Mouse (Mus musculus) MEL (cell line): ENCODE measurements at regions not wholly inside any gene's neighbourhood (a gene's known extent, or its start where the extent isn't known, plus 50 kb on each side); places are given as distances from the start of the nearest gene placed in this dataset.

Source experiments
- CTCF ChIP-seq, 3 experiments: IDR thresholded peaks in 2 of 3; conservative IDR thresholded peaks in 1 of 3; 2 replicates each; pipeline ENCODE4 v1.5.1; 2011 to 2012; ENCODE audit warnings: low read length in 3 of 3, low read depth in 2 of 3, mild to moderate bottlenecking in 2 of 3, improper control_type of control experiment in 1 of 3, inconsistent platforms in 1 of 3, mixed read lengths in 1 of 3, moderate library complexity in 1 of 3; ENCODE audit not compliant: control insufficient read depth in 1 of 3, insufficient read depth in 1 of 3, poor library complexity in 1 of 3, severe bottlenecking in 1 of 3
- GABPA ChIP-seq: IDR thresholded peaks from 2 replicates; pipeline ENCODE4 v1.6.1; 2012; ENCODE audit warnings: low read depth, mild to moderate bottlenecking, inconsistent platforms, low read length, improper control_type of control experiment, moderate library complexity
- GATA1 ChIP-seq: IDR thresholded peaks from 2 replicates; pipeline ENCODE4 v1.6.1; 2011; ENCODE audit warnings: low read depth, low read length, improper control_type of control experiment
- HCFC1 ChIP-seq: IDR thresholded peaks from 2 replicates; pipeline ENCODE4 v1.6.1; 2012; ENCODE audit warnings: low read depth, mild to moderate bottlenecking, inconsistent platforms, low read length, improper control_type of control experiment, moderate library complexity
- JUND ChIP-seq: IDR thresholded peaks from 2 replicates; pipeline ENCODE4 v1.6.1; 2011; ENCODE audit warnings: low read depth, mild to moderate bottlenecking, improper control_type of control experiment, low read length
- MAX ChIP-seq: IDR thresholded peaks from 2 replicates; pipeline ENCODE4 v1.6.1; 2011; ENCODE audit warnings: low read length, improper control_type of control experiment
- MYB ChIP-seq: IDR thresholded peaks from 2 replicates; pipeline ENCODE4 v1.6.1; 2011; ENCODE audit warnings: mild to moderate bottlenecking, low read depth, low read length, improper control_type of control experiment
- MYC ChIP-seq: IDR thresholded peaks from 2 replicates; pipeline ENCODE4 v1.6.1; 2011; ENCODE audit warnings: low read depth, mild to moderate bottlenecking, low read length, improper control_type of control experiment, moderate library complexity
- POLR2A ChIP-seq, 2 experiments: IDR thresholded peaks; 2 replicates each; pipeline ENCODE4 v1.6.1; 2011 to 2012; ENCODE audit warnings: low read length in 2 of 2, mild to moderate bottlenecking in 2 of 2, control low read depth in 1 of 2, improper control_type of control experiment in 1 of 2, low read depth in 1 of 2, moderate library complexity in 1 of 2; ENCODE audit not compliant: control insufficient read depth in 1 of 2, insufficient read depth in 1 of 2, poor library complexity in 1 of 2
- RAD21 ChIP-seq: IDR thresholded peaks from 2 replicates; pipeline ENCODE4 v1.6.1; 2011; ENCODE audit warnings: mild to moderate bottlenecking, low read depth, low read length, improper control_type of control experiment
- SMC3 ChIP-seq: IDR thresholded peaks from 2 replicates; pipeline ENCODE4 v1.6.1; 2011; ENCODE audit warnings: low read depth, low read length, improper control_type of control experiment
- TAL1 ChIP-seq: IDR thresholded peaks from 2 replicates; pipeline ENCODE4 v1.6.1; 2012; ENCODE audit warnings: mild to moderate bottlenecking, inconsistent platforms, low read length, moderate library complexity, mixed read lengths
- TBP ChIP-seq: IDR thresholded peaks from 2 replicates; pipeline ENCODE4 v1.8.0; 2011; ENCODE audit warnings: low read depth, low read length, improper control_type of control experiment
- TCF12 ChIP-seq: IDR thresholded peaks from 2 replicates; pipeline ENCODE4 v1.6.1; 2014; ENCODE audit warnings: low read depth, mild to moderate bottlenecking, inconsistent platforms, low read length, improper control_type of control experiment, moderate library complexity

DNA sequence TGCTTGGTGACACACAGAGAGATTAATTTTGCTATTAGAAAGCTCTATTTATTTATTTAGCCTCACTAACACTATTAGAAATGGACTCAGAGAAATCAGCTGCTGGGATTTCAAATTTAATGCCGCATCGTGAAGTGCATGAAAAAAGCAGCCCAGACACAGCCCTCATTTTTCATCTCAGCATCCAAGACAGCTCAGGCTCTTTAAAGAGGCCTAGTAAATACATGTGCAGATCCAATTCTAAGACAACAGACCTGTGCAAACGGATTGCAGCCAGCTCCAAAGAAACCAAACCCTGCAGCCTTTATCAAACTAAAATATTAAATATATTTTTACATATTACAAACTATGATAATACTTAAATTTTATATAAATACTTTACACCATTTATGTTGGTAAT, 815.1 kb downstream of the Abca13 start:
- no peak for TF ChIP-seq MAX
- TF ChIP-seq GATA1: no peak
- TF ChIP-seq JUND: no peak
- TF ChIP-seq CTCF (IDR thresholded peaks at IDR 0.05 in 2 of 3, conservative IDR thresholded peaks at IDR 0.05 in 1 of 3; ENCODE audit: control insufficient read depth in 1 of 3, insufficient read depth in 1 of 3, low read depth in 2 of 3, low read length in 3 of 3, poor library complexity in 1 of 3, severe bottlenecking in 1 of 3): no peak
- no peak for TF ChIP-seq GABPA
- TF ChIP-seq RAD21: no peak
- TF ChIP-seq TBP: no peak
- no peak for TF ChIP-seq MYB
- TF ChIP-seq MYC: no peak
- TF ChIP-seq TCF12: no peak
- TF ChIP-seq POLR2A (IDR thresholded peaks at IDR 0.05; ENCODE audit: control insufficient read depth in 1 of 2, insufficient read depth in 1 of 2, low read depth in 1 of 2, low read length in 2 of 2, poor library complexity in 1 of 2): no peak
- TF ChIP-seq SMC3: no peak
- no peak for TF ChIP-seq HCFC1
- TF ChIP-seq TAL1: no peak
